Mouse (Mus musculus) cerebellum, postnatal 14 days (tissue): ENCODE measurements around the gene Mettl1.
"Not testable (repeated sequence)": the region's sequence is repeated elsewhere in the genome, so short reads cannot be mapped to it uniquely, and the experiment has no call there.

Experiments
- DNase-seq, 2 experiments: peaks; one replicate each; pipeline ENCODE4 v3.0.0; 2021; ENCODE audit warnings: mixed read lengths in 2 of 2

The Mettl1 gene

DNA sequence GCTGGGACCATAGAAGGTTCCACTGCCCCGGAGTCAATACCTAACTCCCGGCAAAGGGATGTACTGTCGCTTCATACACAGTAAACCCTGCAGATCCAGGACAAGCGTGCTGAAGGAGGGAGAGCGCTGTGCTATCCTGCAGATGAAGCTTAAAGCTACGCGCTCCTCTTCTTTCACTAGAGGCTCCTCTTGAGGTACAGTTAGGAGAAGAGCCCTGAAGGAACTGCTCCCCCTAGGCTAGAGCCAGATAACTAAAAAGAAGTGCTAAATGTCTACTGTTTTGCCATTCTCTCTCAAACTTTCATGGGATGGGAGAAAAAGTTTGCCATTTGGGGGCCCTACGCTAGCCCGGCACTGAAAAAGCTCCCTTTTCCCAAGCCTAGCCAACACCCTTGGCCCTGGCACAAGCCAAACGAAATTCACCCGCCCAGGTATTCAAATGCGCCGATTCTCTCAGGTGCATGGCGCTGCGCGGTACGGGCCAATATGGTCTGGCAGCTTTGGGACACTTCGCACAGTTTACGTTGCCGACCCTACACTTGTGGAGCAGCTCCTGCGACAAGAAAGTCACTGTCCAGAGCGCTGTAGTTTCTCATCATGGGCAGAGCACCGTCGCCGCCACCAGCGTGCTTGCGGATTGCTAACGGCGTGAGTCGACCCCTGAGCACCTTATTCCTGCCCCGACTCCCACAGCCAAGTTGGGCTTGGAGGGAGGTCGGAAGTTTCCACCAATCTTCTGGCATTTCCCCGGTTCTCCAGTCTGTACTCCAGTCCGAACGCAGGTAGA, 7.6 kb downstream of the Mettl1 start:
- no peak for DNase-seq

DNA sequence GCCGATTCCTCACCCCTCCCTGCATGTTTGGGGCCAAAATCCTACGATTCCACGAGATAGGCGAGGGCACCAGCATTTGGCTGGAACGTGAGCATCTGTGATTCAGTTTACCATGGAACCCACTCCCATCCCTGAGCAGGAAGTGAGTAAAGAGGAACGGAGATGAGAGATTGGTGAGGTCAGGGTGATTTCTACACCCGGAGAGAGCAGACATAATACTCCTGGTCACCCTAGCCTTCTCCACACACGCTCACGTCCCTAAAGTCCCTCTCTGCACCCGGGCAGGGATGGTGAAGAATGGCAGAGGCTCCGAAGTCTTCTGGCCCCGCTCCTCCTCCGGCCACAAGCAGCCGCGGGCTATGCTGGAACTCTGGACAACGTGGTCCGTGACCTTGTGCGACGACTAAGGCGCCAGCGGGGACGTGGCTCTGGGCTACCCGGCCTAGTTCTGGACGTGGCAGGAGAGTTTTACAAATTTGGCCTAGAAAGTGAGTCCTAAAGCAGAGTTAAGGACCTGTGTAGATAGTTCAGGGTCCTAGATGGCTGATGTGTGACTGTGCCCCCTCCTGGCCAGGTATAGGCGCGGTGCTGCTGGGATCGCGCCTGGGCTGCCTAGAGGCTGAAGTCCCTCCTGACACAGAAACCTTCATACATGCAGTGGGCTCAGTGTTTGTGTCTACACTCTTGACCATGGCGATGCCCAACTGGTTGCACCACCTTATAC, 8.3 kb downstream of the Mettl1 start:
- no peak for DNase-seq

DNA sequence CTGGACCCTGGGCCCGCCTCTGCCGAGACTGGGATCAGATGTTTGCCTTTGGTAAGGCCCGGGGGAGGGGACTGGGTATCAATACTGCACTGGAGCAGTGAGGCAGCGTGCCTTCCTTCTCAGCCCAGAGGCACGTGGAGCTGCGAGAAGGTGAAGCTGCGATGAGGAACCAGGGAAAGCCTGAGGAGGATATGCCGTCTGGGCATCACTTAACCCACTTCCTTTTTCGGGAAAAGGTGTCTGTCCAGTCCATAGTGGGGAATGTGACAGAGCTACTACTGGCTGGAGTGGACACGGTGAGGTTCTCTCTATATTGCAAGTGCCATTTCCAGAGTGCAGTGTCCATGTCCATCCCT, 8.9 kb downstream of the Mettl1 start:
- no peak for DNase-seq

DNA sequence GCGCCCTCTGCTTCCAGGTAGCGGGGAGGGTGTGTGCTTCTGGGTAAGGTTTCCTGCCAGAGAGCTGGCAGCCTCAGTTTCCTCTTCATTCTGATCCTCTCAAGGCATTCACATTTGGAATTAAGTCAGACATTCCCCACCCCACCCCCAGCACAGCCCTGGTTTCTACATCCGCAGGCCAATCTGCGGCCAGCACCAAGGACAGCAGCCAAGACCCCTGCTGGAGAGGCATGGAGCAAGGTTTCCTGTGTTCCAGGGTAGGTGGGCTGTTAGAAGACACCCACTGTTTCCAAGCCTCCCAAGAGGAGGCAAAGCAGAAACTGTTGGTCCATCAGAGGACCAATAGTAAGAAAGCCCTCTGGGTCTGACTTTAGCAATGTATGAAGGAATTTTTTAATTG, 13.4 kb downstream of the Mettl1 start:
- peak; percentile 55 to 58 for DNase-seq

DNA sequence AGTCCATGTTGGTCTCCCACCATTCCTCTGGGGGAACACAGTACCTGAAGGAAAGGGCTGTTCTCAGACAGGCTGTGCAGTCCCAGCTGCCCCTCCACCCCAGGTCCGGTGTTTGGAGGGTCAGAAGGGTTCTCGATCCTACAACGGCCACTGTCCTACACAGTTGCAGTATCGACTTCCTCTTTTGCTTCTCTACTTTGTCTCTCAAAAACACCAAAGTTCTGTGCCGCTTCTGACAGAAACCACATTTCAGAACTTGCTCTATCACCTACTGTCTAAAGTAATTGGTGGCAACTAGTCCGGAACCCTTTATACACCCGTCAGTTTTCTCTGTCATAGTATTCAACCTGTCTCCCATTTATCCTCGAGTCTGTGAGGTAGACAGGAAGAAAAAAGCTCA, 14.2 kb downstream of the Mettl1 start:
- no peak for DNase-seq

DNA sequence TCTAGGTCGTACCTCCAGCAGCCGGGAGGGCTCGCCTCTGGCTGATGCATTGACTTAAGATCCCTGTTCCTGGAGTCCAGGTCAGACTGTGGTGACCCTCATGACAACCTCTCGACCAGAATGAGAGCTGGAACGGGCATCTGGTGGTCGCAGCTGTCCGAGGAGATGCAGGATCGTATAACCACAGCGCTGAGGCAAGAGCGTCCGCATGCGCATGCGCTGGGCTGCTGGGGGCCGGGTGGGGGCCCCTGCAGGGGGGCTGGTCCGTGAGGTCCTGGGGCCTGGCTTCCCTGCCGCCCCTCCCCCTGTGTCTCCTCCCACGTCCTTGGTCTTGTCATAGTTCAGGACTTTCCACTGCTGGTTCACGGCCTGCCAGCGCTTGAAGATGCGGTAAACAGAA, 15.3 kb downstream of the Mettl1 start:
- no peak for DNase-seq

DNA sequence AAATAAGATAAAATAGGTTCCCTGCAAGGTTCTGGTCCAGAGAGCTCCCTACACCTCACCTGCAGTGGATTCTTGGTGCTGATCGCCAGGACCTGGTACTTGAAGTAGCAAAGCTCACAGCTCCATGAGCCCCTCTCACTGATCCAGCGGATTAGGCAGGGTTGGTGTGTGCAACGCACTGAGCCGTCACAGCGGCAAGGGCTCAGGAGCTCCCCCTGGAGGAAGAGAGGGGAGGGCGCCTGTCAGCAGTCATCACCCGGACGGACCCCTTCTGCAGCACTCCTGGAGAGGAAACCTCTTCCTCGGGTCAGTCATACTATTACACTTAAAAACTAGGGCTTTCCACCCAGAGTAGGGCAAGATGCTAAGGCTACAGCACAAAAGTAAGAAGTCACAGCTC, 16.9 kb downstream of the Mettl1 start:
- peak; percentile 89 to 90 for DNase-seq

DNA sequence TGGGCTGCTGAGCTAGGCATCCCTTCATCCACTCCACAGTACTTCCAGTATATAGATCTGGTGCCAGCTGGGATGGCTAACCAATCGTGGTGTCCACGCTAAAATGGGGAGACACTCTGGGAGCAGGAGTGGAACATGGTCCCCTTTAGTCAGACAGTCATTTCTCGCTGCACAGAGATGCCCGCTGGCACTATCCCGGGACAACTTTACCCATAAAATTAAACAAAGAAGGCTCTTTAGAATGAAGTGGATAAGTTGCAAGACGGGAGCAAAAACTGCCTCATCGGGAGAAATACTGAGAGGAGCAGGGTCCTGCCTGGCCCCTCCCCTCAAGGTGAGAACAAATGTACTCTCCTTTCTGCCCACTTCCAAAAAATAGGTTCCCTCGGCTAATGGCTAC, 17.5 kb downstream of the Mettl1 start:
- DNase-seq = peak in 1 of 2 experiments; percentile 33

DNA sequence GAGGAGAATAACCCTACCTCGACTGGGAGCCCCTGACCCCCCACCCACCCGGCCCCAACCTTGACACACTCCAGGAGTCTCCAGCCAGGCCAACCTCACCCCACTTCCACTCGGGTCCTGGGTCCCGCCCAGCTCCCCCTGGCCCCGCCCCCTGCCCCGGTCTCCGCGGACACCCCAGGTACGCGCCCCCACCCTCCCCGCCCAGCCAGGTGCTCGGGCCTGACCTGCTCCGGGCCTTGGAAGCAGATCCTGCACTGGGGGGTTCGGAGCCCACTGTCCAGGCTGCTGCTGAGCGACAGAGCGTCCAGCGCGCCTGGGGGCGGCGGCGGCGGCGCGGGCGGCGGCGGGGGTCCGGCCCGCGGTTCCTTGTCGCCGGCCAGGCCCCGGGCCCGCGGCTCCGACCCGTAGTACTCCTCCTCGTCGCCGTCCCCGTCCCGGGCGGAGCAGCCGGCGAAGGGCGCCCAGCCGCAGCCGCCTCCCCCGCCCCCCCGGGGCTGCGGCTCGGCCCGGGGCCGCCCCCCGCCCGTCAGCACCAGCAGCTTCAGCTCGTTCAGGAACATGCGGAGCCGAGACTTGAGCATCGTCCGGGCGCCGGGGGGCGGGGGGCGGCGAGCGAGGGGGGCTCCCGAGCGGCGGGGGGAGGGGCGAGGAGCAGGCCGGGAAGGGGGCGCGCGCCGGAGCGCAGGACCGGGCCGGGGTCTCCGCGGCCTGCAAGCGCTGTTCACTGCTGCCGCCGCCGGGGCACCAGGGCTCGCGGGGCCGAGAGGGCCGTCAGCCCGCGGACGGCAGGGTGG, 18.2 kb downstream of the Mettl1 start:
- DNase-seq = peak; percentile 52 to 66

DNA sequence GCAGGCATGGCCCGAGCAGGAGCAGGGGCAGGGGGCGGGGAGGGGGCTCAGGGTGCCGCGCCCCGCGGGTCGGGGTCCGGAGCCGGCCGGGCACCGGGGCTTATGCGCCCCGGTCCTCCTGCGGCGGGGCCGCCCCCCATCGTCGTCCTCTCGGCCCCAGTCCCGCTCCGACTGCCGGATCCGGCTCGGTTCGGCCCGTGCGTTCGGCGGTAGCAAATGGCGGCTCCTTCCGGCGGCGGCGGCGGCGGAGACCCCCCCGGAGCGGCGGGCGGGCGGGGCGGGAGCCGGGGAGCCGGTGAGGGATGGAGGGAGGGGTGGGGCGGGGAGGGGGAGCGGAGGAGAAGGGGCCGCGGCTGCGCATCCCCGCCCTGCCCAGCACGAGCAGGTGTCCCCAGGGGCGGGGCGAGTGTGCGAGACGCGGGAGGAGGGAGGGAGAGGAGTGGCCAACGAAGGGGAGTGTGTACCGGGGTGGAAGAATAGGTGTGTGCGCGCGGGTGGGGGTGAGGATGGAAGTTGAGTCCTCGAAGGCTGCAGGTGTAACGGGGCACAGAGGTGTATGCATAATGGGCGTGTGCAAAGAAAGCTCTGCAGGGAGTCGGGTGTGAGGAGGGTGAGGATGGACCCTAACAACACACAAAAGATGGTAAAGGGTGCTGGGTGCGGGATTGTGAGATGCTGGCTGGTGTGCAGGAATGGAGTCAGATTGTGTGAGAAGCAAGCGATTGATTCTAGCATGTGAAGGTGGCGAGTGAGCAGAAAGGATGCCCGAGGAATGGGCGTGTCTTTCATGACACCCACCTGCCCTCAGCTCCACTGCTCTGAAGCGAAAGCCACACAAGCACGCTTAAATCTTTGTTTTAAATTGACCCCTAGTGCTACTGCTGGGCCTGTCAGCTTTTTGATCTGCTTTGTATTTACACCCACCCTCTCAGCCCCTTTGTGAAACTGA, 19.0 kb downstream of the Mettl1 start, which contains the start of gene March9:
Gene March9, minus strand, starts transcription at position 217 of the 949 bp plus-strand sequence.
- DNase-seq = peak; percentile 91 to 92

DNA sequence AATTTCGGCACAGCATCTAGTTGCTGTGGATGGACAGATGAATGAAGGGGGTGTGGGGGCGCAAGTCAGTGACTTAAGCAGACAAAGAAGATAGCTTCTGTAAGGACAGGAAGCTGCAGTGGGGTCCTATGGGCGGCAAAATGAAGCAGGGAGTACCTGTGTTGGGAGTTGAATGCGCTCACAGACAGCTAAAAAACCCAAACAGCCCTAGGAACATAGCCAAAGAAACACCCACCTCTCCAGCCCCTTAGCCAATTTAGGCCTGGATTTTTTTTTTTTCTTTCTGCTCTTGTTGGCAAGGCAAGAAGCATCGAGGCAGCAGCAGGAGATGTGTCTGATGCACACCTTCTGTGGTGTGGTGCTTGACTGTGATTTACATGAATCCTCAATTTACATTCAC, 19.9 kb downstream of the Mettl1 start:
- peak in 1 of 2 experiments; percentile 36 for DNase-seq

DNA sequence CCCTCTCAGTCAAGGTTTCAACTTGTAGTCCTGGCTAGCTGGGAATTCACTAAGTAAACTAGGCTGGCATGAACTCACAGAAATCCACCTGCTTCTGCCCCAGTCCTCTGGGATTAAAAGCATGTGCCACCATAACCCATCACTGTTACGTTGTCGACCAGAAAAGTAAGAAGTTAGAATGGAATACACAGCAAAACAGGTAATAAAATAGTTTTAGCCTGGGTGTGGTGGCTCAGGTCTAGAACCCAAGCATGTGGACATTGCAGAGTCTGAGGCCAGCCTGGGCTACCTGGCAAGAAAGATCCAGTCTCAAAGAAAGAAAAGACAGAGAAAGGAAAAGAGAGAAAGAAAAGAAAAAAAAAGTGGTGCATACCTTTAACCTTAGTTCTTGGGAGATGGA, 20.3 kb downstream of the Mettl1 start:
- DNase-seq = no peak

DNA sequence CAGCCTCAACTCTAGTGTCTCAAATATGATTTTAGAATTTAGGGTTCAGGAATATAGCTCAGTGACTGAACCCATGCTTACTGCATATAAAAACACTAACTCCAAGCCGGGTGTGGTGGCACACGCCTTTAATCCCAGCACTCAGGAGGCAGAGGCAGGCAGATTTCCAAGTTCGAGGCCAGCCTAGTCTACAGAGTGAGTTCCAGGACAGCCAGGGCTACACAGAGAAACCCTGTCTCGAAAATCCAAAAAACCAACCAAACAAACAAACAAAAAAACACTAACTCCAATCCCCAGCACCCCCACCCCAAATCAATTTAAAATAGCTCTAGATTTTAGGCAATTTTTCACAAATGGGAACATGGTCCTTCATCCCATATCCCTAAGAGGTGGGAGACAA, 20.9 kb downstream of the Mettl1 start:
- not testable (repeated sequence) for DNase-seq

DNA sequence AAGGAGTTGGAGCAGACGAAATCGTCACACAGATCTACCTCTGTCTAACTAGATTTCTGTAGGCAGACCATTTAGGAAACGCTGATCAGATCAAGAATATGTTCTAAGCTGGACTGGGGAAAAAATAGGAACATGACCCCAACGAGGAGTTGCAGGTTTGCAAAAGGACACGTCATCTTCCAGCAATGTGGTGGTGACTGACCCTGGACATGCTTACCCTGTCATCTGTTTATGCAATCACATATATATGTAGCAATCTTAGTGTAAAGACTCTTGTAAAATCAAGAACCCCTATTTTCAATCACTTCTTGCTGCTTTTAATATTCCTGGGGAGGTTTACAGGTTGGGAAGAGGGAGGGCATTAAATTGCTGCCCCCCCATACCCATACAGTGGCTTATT, 21.3 kb downstream of the Mettl1 start:
- DNase-seq = peak in 1 of 2 experiments; percentile 33

DNA sequence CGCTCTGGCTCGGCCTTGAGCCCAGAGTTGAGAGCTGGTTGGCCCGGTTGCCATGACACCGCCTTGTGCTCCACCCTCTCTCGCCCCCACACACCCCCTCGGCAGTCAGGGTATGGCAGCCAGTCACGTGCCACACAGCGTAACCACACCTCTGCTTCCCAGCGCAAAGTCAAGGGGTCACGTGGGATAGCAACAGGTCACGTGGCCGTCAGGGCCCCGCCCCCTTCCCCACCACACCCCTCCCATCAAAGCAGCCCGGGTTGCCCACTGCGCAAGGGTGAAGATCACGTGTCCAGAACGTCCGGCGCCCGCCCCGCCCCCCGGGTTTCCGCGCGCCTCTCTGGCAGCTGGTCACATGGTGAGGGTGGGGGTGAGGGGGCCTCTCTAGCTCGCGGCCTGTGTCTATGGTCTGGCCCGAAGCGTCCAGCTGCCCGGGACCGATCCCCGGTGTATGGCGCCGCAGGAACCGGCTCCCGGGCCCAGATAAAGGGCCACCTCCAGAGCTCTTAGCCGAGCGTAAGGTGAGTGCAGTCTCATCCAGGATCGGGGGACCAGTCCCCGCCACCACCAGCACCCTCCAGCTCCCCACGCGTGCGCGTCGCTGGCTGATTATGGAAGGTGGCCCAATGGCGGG, 22.1 kb downstream of the Mettl1 start, which contains the start of gene Cdk4:
Gene Cdk4, plus strand, starts transcription at position 296 of the 634 bp plus-strand sequence.
- peak; percentile 99 to 100 for DNase-seq

DNA sequence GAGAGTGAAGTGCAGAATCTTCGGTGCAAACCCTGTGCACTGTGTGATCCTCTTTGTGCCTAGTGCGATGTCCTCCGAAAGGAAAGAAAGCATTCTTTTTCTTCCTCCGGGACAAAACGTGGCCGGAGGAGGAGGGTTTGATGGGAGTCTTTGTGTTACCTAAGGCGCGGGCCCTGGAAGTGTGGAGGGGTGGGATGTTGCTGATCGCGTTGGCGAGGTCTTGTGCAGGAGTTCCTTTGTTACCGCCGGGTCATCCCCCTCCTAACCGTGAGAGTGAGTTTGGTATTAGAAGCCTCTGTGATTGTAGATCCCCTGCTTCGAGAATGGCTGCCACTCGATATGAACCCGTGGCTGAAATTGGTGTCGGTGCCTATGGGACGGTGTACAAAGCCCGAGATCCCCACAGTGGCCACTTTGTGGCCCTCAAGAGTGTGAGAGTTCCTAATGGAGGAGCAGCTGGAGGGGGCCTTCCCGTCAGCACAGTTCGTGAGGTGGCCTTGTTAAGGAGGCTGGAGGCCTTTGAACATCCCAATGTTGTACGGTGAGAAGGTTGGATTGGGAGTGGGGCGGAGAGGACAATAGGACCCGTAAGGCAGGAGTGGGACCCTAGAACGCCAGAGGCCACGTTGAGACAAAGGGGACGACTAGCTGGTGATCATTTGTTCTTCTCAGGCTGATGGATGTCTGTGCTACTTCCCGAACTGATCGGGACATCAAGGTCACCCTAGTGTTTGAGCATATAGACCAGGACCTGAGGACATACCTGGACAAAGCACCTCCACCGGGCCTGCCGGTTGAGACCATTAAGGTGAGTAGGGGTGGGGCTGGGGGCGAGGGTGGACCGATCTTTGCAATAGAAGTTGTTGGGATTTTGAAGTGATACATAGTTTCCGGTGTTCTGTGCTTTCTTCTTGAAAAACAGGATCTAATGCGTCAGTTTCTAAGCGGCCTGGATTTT, 23.0 kb downstream of the Mettl1 start:
- peak in 1 of 2 experiments; percentile 51 for DNase-seq

DNA sequence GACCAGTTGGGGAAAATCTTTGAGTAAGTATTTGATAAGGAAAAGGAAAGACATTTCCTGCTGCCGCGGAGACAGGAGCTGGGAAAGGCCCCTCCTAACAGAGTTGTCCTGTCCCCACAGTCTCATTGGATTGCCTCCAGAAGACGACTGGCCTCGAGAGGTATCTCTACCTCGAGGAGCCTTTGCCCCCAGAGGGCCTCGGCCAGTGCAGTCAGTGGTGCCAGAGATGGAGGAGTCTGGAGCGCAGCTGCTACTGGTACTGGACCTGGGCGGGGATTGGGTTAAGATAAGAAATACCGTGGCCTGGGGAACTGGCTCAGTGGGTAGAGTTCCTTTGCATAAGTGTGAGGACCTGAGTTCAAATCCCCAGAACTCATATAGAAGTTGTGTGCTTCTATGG, 24.8 kb downstream of the Mettl1 start:
- no peak for DNase-seq

DNA sequence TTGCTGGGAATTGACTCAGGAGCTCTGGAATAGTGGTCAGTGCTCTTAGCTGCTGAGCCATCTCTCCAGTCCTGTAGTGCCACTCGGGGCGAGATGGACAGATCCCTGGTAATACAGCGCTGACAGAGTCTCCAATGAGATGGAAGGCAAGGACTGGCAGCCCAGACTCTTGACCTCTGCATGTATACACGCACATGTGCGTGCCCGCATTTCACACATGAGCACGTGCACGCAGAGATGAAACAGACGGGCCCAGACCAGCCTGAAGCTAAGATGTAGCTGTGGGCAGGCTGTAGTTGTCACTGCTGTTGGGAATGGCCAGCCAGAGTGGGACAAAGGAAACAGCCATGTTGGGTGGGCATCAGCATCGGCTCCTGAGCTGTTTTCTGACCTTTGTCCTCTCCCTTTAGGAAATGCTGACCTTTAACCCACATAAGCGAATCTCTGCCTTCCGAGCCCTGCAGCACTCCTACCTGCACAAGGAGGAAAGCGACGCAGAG, 25.4 kb downstream of the Mettl1 start:
- no peak for DNase-seq

DNA sequence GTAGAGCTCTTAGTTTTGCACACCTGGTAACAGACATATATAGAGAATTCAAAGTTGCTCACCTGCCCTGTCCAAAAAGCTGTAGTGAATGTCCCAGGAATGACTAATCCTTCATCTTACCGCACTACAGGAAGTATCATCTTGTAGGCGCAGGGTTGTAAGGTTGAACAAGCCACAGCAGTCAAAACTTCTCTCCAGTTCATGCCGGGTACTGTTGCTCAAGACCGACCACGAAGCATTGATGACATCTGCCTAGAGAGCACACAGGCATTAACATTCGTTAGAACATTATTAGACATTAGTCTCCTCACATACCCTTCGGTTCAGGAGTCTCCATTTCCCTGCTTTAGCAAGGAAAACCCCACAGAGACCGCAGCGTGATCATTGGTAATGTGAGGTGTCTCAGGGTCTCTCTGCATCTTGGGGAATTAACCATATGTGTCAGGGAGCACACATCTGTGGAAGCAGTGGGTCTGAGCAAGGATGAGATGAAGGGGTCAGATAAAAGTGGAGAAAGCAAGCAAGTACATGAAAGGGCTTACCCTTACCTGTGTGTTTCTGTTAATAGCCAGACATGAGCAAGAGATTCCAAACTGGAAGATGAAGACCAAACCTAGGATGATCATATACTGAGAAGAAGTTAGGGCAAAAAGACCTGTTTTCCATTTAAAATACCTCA, 27.3 kb downstream of the Mettl1 start:
- no peak for DNase-seq
